Mouse (Mus musculus): ENCODE measurements around the gene Magi1. TPM values are rescaled to one million over a fixed set of nuclear protein-coding genes. Genes with fewer than 3 reads are reported as not detected.
A peak's percentile ranks its signal among the peaks of the same experiment; 100 is the strongest.

Gene Magi1
- polyA plus RNA-seq, 1 experiment from 2014 or later: 19.4 TPM

GRCm38 (mm10) chr6:94218076-94218475 lies 65.6 kb downstream of the Magi1 start:
- Histone ChIP-seq H3K27ac (replicated peaks) (no peak overlapping the region), H3K4me3 (no peak overlapping the region), H3K36me3 (no peaks in the 10 kb centered on the region), H3K9me3 (replicated peaks) (no peaks in the 10 kb centered on the region), H3K4me1 (peaks cover 9% of the 10 kb centered on the region), H3K27me3 (ENCODE audit: low read depth, poor library complexity, severe bottlenecking) (no peaks in the 10 kb centered on the region)
- DNase-seq (ENCODE audit: low spot score): no peak
- whole genome bisulfite sequencing: 89% methylated on average over 4 of the region's 4 CpGs

DNA sequence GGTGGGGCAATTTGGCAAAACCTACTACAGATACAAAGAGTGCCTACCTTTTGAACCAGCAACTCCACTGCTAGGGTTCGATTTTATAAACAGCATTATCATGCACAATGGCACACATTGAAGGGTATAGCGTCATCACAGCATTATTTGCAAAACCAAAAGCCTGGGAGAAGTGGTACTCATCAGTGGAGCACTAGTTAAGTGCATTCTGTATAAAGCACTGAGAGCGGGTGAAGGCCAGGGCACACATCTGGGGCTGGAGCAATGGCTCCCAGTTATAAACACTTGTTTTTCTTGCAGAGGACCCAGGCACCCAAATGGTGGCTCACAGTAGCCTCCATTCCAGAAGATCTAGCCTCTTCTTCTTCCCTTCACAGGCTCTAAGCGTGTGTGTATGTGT lies 67.9 kb downstream of the Magi1 start:
- Histone ChIP-seq H3K4me3 (no peak overlapping the region), H3K27ac (replicated peaks) (no peak overlapping the region), H3K27me3 (ENCODE audit: low read depth, poor library complexity, severe bottlenecking) (no peaks in the 10 kb centered on the region), H3K9me3 (replicated peaks) (no peaks in the 10 kb centered on the region), H3K4me1 (peaks cover 4% of the 10 kb centered on the region), H3K36me3 (no peaks in the 10 kb centered on the region)
- no peak for DNase-seq (ENCODE audit: low spot score)
- WGBS: 97% methylated on average over 4 of the region's 4 CpGs

DNA sequence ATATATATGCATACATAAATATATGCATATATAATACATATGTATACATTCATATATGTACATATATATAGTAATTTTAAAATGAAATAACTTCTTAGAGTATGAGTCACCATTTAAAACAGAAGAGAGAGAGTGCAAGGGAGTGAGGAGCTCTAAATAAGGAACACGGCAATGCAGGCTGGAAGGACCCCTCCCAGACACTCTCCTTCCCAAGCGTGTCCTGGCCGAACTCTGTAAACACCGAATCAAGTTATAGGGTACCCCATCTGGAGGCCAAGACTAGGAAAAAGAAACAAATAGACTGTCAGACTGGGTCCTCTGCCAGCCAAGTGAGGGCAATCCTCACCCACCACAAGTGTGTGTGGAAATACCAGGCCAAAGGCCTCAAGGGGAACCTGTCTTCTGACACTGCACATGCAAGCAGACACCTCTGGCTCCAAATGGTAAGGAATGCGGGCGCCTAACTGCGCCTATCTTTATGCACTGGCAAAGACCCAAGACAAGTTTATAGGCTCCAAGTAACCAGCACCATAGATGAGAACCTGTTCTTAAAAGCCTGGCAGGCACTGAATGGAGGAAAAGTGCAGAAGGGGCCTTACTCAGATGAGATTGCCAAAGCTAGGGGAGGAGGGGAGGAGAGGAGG lies 68.7 kb downstream of the Magi1 start:
- Histone ChIP-seq H3K27me3 (ENCODE audit: low read depth, poor library complexity, severe bottlenecking) (no peaks in the 10 kb centered on the region), H3K9me3 (replicated peaks) (no peaks in the 10 kb centered on the region), H3K36me3 (no peaks in the 10 kb centered on the region), H3K4me1 (no peaks in the 10 kb centered on the region), H3K4me3 (no peak overlapping the region), H3K27ac (replicated peaks) (no peak overlapping the region)
- 89% methylated on average over 7 of the region's 7 CpGs for WGBS
- no peak for DNase-seq (ENCODE audit: low spot score)

- Histone ChIP-seq H3K27me3 (ENCODE audit: low read depth, poor library complexity, severe bottlenecking) (no peaks in the 10 kb centered on the region), H3K4me1 (peaks cover 22% of the 10 kb centered on the region), H3K27ac (replicated peaks) (peak overlapping the region; percentile 53; the same call in 1 of the 2 replicates), H3K36me3 (no peaks in the 10 kb centered on the region), H3K4me3 (no peak overlapping the region), H3K9me3 (replicated peaks) (no peaks in the 10 kb centered on the region)
- peak; percentile 17 for DNase-seq (ENCODE audit: low spot score)
- 32% methylated on average over 5 of the region's 5 CpGs for WGBS
These were observed 77.8 kb downstream of the Magi1 start for GRCm38 (mm10) chr6:94205926-94206325.

GRCm38 (mm10) chr6:94203642-94204145 lies 80.0 kb downstream of the Magi1 start:
- no peaks in the 10 kb centered on the region for H3K36me3 ChIP-seq
- peaks cover 29% of the 10 kb centered on the region for H3K4me1 ChIP-seq
- H3K9me3 ChIP-seq (replicated peaks): no peaks in the 10 kb centered on the region
- no peak overlapping the region for H3K27ac ChIP-seq (replicated peaks)
- DNase-seq (ENCODE audit: low spot score): no peak
- WGBS: 72% methylated on average over 5 of the region's 5 CpGs
- H3K4me3 ChIP-seq: no peak overlapping the region
- no peaks in the 10 kb centered on the region for H3K27me3 ChIP-seq (ENCODE audit: low read depth, poor library complexity, severe bottlenecking)

GRCm38 (mm10) chr6:94201940-94202339 lies 81.8 kb downstream of the Magi1 start:
- DNase-seq (ENCODE audit: low spot score): no peak
- Histone ChIP-seq H3K9me3 (replicated peaks) (no peaks in the 10 kb centered on the region), H3K27me3 (ENCODE audit: low read depth, poor library complexity, severe bottlenecking) (no peaks in the 10 kb centered on the region), H3K36me3 (no peaks in the 10 kb centered on the region), H3K4me3 (no peak overlapping the region), H3K4me1 (peaks cover 29% of the 10 kb centered on the region), H3K27ac (replicated peaks) (no peak overlapping the region)
- 94% methylated on average over 2 of the region's 2 CpGs for WGBS

DNA sequence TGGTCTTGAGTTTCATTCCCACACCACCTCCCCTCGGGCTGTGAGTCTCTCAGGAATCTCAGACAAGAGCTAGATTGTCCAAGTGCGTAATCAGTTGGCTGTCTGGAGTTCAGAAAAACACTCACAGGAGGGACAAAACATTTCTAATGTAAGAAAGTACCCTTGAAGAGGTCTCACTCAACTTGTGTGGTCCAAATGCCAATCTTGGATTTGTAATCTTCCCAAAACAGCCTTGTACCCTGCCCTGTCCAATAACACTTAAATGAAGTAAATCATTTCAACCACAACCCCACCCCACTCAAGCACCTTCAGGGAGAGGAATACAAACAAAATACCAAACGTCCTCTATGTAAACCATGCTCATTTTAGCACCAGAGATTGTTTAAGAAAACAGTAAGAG lies 82.8 kb downstream of the Magi1 start:
- Histone ChIP-seq H3K36me3 (no peaks in the 10 kb centered on the region), H3K9me3 (replicated peaks) (no peaks in the 10 kb centered on the region), H3K4me3 (no peak overlapping the region), H3K27ac (replicated peaks) (no peak overlapping the region), H3K27me3 (ENCODE audit: low read depth, poor library complexity, severe bottlenecking) (no peaks in the 10 kb centered on the region), H3K4me1 (peaks cover 20% of the 10 kb centered on the region)
- WGBS: 65% methylated on average over 3 of the region's 3 CpGs
- no peak for DNase-seq (ENCODE audit: low spot score)

DNA sequence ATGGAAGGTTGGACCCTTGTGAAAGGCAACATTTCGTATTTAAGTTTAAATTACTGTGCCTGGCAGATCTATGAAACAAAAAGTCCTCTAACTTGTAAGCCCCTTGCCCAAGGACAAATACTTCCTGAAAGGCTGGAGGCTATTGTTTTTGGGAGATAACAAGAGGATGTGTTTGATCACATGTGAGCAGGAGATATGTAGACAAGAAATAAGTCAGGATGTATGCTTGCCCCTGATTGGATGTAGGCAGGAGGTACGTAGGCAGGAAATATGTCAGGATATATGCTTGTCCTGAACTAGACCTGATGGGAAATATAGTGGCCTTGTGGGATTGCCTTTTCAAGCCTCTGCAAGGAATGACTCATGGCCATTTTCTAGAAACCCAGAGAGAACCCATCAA lies 84.0 kb downstream of the Magi1 start:
- no peaks in the 10 kb centered on the region for H3K36me3 ChIP-seq
- no peak overlapping the region for H3K4me3 ChIP-seq
- WGBS: 89% methylated on average over 2 of the region's 2 CpGs
- DNase-seq (ENCODE audit: low spot score): no peak
- no peak overlapping the region for H3K27ac ChIP-seq (replicated peaks)
- no peaks in the 10 kb centered on the region for H3K27me3 ChIP-seq (ENCODE audit: low read depth, poor library complexity, severe bottlenecking)
- H3K9me3 ChIP-seq (replicated peaks): no peaks in the 10 kb centered on the region
- H3K4me1 ChIP-seq: peaks cover 16% of the 10 kb centered on the region; the same call in 1 of the 2 replicates

DNA sequence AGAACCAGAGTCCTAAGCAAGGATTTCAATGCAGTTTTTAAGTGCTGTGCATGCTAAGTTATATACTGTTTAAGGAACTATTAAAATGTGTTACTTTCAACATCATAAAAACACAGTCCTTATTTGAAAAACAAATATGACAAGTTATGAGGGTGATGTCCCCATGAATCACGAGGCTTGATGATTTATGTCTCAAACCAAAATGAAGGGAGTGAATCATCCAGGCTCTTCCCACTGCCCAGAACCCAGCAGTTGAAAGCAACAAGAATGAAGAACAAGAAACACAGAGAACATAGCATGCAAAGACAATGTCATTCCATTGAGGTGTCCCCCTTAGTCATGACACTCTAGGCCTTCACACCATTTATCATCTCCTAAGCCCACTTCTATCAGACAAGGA lies 85.9 kb downstream of the Magi1 start:
- no peak for DNase-seq (ENCODE audit: low spot score)
- Histone ChIP-seq H3K36me3 (no peaks in the 10 kb centered on the region), H3K27ac (replicated peaks) (no peak overlapping the region), H3K4me3 (no peak overlapping the region), H3K27me3 (ENCODE audit: low read depth, poor library complexity, severe bottlenecking) (no peaks in the 10 kb centered on the region), H3K4me1 (peaks cover 7% of the 10 kb centered on the region; the same call in 1 of the 2 replicates), H3K9me3 (replicated peaks) (no peaks in the 10 kb centered on the region)
- WGBS: 78% methylated on average over 1 of the region's 1 CpGs

- DNase-seq (ENCODE audit: low spot score): no peak
- 91% methylated on average over 14 of the region's 14 CpGs for WGBS
- Histone ChIP-seq H3K36me3 (no peaks in the 10 kb centered on the region), H3K27ac (replicated peaks) (no peak overlapping the region), H3K9me3 (replicated peaks) (no peaks in the 10 kb centered on the region), H3K27me3 (ENCODE audit: low read depth, poor library complexity, severe bottlenecking) (no peaks in the 10 kb centered on the region), H3K4me1 (peaks cover 2% of the 10 kb centered on the region; the same call in 1 of the 2 replicates), H3K4me3 (no peak overlapping the region)
These were observed 88.3 kb downstream of the Magi1 start for GRCm38 (mm10) chr6:94195303-94195911.

- no peak overlapping the region for H3K27ac ChIP-seq (replicated peaks)
- H3K4me3 ChIP-seq: no peak overlapping the region
- peaks cover 7% of the 10 kb centered on the region for H3K4me1 ChIP-seq
- DNase-seq (ENCODE audit: low spot score): no peak
- H3K36me3 ChIP-seq: no peaks in the 10 kb centered on the region
- no peaks in the 10 kb centered on the region for H3K9me3 ChIP-seq (replicated peaks)
- H3K27me3 ChIP-seq (ENCODE audit: low read depth, poor library complexity, severe bottlenecking): no peaks in the 10 kb centered on the region
- WGBS: 88% methylated on average over 5 of the region's 5 CpGs
These were observed 92.9 kb downstream of the Magi1 start for GRCm38 (mm10) chr6:94190830-94191229.

DNA sequence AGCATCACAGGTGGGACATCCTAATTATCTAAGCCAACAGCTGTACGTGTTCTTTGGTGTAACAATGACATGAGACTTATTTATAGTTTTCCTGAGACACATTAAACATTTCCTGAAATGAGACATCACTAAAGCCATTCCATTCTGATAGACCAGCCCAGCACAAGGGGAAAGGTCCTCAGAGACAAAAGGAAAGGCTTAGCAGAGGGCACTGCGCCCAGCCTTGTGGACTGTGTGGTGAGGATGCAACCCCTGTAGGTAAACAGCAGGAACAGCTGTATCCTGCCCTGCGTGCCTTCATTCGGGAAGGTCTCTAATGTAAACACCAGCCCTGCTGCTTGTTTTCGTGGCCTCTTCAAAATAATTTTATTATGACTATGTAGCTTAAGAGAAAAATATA lies 94.3 kb downstream of the Magi1 start:
- Histone ChIP-seq H3K27ac (replicated peaks) (no peak overlapping the region), H3K36me3 (no peaks in the 10 kb centered on the region), H3K9me3 (replicated peaks) (no peaks in the 10 kb centered on the region), H3K4me3 (no peak overlapping the region), H3K27me3 (ENCODE audit: low read depth, poor library complexity, severe bottlenecking) (no peaks in the 10 kb centered on the region), H3K4me1 (peaks cover 9% of the 10 kb centered on the region)
- WGBS: 69% methylated on average over 5 of the region's 5 CpGs
- no peak for DNase-seq (ENCODE audit: low spot score)

- Histone ChIP-seq H3K36me3 (no peaks in the 10 kb centered on the region), H3K27ac (replicated peaks) (no peak overlapping the region)
- 79% methylated on average over 7 of the region's 7 CpGs for WGBS
These were observed 96.9 kb downstream of the Magi1 start for GRCm38 (mm10) chr6:94186628-94187319.

More at GRCm38 (mm10) chr6:94186628-94187319, 96.9 kb downstream of the Magi1 start:
- no peak for DNase-seq (ENCODE audit: low spot score)
- no peaks in the 10 kb centered on the region for H3K9me3 ChIP-seq (replicated peaks)
- H3K4me3 ChIP-seq: no peak overlapping the region
- H3K4me1 ChIP-seq: peaks cover 26% of the 10 kb centered on the region
- H3K27me3 ChIP-seq (ENCODE audit: low read depth, poor library complexity, severe bottlenecking): no peaks in the 10 kb centered on the region

All from midbrain, embryonic 10.5 days (tissue).